Mouse (Mus musculus): Measurements from ENCODE around the gene Nos1ap. TPM values are rescaled to one million over a fixed set of nuclear protein-coding genes. Genes with fewer than 3 reads are reported as not detected.
A peak's percentile ranks its signal among the peaks of the same experiment; 100 is the strongest.

Gene Nos1ap
- total RNA-seq, 2 experiments from 2014 or later, result 207 to 209 TPM

GRCm38 (mm10) chr1:170282415-170283129 is 307.1 kb downstream of the Nos1ap start:
- H3K4me3 ChIP-seq, result no peak overlapping the region
- no peak for DNase-seq (ENCODE audit: low spot score in 2 of 2)
- no peak for TF ChIP-seq CTCF (conservative IDR thresholded peaks at IDR 0.05)
- H3K27ac ChIP-seq, result no peak overlapping the region

- no peak for DNase-seq (ENCODE audit: low spot score in 2 of 2)
- no peak within 1 kb of the TSS for H3K4me3 ChIP-seq
- TF ChIP-seq CTCF (conservative IDR thresholded peaks at IDR 0.05), result no peak
- H3K27ac ChIP-seq, result no peak within 1 kb of the TSS
These were observed 312.6 kb downstream of the Nos1ap start, which contains the start of gene Sh2d1b1 for GRCm38 (mm10) chr1:170277016-170277415. Gene Sh2d1b1, plus strand, starts transcription at chr1:170277320.

- TF ChIP-seq CTCF (conservative IDR thresholded peaks at IDR 0.05), result no peak
These were observed 316.4 kb downstream of the Nos1ap start for GRCm38 (mm10) chr1:170273252-170273651.

GRCm38 (mm10) chr1:170270696-170271095 is 319.0 kb downstream of the Nos1ap start:
- Histone ChIP-seq H3K27ac (no peak overlapping the region), H3K4me3 (no peak overlapping the region)
- TF ChIP-seq CTCF (conservative IDR thresholded peaks at IDR 0.05), result no peak
- DNase-seq (ENCODE audit: low spot score in 2 of 2), result no peak

More at GRCm38 (mm10) chr1:170273252-170273651, 316.4 kb downstream of the Nos1ap start:
- no peak overlapping the region for H3K4me3 ChIP-seq
- DNase-seq (ENCODE audit: low spot score in 2 of 2), result no peak
- H3K27ac ChIP-seq, result no peak overlapping the region

- H3K4me3 ChIP-seq, result no peak overlapping the region
- no peak for DNase-seq (ENCODE audit: low spot score in 2 of 2)
- H3K27ac ChIP-seq, result no peak overlapping the region
- TF ChIP-seq CTCF (conservative IDR thresholded peaks at IDR 0.05), result no peak
These were observed 319.4 kb downstream of the Nos1ap start for GRCm38 (mm10) chr1:170270281-170270680.

GRCm38 (mm10) chr1:170255560-170255910 is 334.1 kb downstream of the Nos1ap start:
- Histone ChIP-seq H3K27ac (peak overlapping the region; percentile 89), H3K4me3 (peak overlapping the region; percentile 78)
- 0 out of 2 replicates have a peak, but pooled peaks have one; percentile 11 for TF ChIP-seq CTCF (conservative IDR thresholded peaks at IDR 0.05)
- DNase-seq (ENCODE audit: low spot score in 2 of 2), result peak; percentile 88 to 93

- DNase-seq (ENCODE audit: low spot score in 2 of 2), result no peak
- Histone ChIP-seq H3K27ac (peak overlapping the region; percentile 89), H3K4me3 (peak overlapping the region; percentile 78)
- no peak for TF ChIP-seq CTCF (conservative IDR thresholded peaks at IDR 0.05)
These were observed 334.6 kb downstream of the Nos1ap start for GRCm38 (mm10) chr1:170254893-170255559.

Other genes with a start within 250 kb of the Nos1ap start
- gene Olfml2b, start 54.7 kb upstream of the Nos1ap start, total RNA-seq (2021), result 10 to 100 TPM; 48.7 to 48.8 TPM